Mouse (Mus musculus) B cell, adult 67 days (primary cell): Measurements from ENCODE around the gene Hoxc4. TPM values are rescaled to one million over a fixed set of nuclear protein-coding genes. Genes with fewer than 3 reads are reported as not detected.

ENCODE experiments used
- total RNA-seq, 2 experiments: library from RNA; stranded (reverse); gene quantifications; 4 replicates each; pipeline ENCODE4 v1.2.4; 2023

Gene Hoxc4
- not detected for total RNA-seq

DNA sequence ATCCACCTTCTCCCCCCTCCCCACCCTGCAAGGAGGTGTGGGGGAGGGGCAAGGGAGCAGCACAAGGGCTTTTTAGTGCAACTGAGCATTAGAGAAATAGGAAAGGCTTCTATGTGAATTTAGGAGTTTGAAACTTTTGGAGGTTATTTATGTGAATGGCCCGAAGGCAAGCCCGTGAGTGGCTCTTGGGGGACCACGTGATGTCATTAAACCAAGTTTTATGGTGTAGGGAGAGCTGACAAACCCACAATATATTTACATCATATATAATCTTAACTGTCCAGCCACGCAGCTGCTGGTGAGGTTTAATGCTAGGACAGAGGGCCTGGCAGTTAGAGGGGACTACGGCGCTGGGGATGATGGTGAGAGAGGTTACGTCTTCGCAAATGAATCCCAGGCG lies at the start of gene Hoxc4:
Gene Hoxc4, plus strand, starts transcription at position 299 of the 400 bp plus-strand sequence.

DNA sequence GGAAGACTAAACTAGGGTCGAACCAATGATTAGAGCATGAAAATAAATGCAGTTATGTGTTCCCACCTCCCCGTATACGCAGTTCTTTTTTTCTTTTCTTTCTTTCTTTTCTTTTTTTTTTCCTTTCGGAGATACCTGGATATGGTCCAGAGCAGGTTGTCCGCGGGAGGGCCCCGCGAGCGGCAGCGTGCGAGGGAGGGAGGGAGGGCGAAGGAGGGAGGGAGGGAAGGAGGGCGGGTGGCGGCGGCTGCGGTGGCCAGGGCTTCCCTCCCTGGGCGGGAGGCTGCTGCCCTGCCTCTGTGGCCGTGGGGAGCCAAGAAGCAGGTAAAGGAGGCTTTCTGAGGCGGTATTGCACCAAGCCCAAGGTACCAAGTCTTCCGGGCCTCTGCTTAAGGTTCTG lies 42.6 kb upstream of the Hoxc4 start, which contains the start of gene Hoxc9:
Gene Hoxc9, plus strand, starts transcription at position 269 of the 400 bp plus-strand sequence.

DNA sequence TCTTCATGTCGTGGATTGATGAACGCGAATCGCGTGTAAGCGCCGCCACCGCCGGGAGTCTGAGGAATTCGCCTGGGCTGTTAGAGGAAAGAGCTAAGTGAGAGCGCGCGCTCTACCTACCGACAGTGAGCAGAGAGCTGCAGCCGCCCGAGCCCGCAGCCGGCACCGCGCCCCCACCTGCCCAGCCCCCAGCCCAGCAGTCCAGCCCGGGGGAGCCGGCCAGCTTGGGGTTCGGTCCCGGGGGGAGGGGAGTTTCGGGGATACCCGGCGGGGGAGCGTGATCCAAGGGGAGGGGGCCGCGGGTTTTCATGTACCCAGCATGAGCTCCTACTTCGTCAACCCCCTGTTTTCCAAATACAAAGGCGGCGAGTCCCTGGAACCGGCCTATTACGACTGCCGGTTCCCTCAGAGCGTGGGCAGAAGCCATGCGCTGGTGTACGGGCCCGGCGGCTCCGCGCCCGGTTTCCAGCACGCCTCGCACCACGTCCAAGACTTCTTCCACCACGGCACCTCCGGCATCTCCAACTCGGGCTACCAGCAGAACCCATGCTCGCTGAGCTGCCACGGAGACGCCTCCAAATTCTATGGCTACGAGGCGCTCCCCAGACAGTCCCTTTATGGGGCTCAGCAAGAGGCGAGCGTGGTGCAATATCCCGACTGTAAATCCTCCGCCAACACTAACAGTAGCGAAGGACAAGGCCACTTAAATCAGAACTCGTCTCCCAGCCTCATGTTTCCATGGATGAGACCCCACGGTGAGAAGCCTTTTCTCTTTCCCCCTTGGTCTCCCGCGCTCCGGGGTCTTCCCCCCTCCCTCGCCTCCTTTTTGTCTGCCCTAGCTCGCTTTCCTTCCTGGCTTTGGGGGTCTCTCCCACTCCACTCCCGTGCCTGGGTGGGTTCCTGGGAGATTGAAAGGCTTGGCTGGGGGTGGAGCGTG lies 28.0 kb upstream of the Hoxc4 start, which contains the start of gene Hoxc8:
Gene Hoxc8, plus strand, starts transcription at position 147 of the 937 bp plus-strand sequence.

DNA sequence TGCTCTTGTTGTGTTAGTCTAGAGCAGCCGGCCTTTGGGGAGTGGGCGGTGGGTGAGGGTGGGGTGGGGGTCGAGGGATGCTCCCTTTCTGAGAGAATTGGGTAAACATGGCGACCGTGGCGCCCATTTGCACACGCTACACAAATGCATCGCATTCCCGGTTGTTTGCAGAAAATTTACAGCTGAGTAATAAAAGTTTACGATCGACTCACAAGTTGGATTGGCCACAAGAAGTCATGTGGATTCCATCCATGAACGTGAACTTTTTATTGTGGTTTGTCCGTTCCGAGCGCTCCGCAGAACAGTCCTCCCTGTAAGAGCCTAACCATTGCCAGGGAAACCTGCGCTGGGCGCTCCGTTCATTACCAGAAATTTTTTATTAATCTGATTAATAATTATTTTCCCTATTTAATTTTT lies 20.8 kb upstream of the Hoxc4 start, which contains the start of gene Hoxc6:
Gene Hoxc6, plus strand, starts transcription at position 319 of the 417 bp plus-strand sequence.

Other genes with a start within 250 kb of the Hoxc4 start
- not detected for gene Hoxc13, start 97.8 kb upstream of the Hoxc4 start, total RNA-seq
- gene Hoxc12, start 82.2 kb upstream of the Hoxc4 start, total RNA-seq, result not detected
- gene Hoxc11, start 64.5 kb upstream of the Hoxc4 start, total RNA-seq, result not detected
- not detected for gene Hoxc10, start 52.1 kb upstream of the Hoxc4 start, total RNA-seq
- gene Hoxc5, start 51.5 kb upstream of the Hoxc4 start, total RNA-seq, result not detected
- not detected for gene Hoxc9, start 42.5 kb upstream of the Hoxc4 start, total RNA-seq
- gene Hoxc8, start 28.3 kb upstream of the Hoxc4 start, total RNA-seq, result not detected
- gene Hoxc6, start 20.7 kb upstream of the Hoxc4 start, total RNA-seq, result not detected
- gene Smug1, start 148.2 kb downstream of the Hoxc4 start, total RNA-seq, result 10 to 100 TPM; 10.3 to 11.8 TPM
- gene Cbx5, start 220.9 kb downstream of the Hoxc4 start, total RNA-seq, result 10 to 100 TPM; 32.2 to 35.5 TPM
- 100 to 1,000 TPM; 534 to 582 TPM for gene Hnrnpa1, start 221.5 kb downstream of the Hoxc4 start, total RNA-seq
- under 1 TPM in 1 of 2 experiments, not detected in 1; 0.36 TPM for gene Nfe2, start 239.5 kb downstream of the Hoxc4 start, total RNA-seq